Mouse (Mus musculus) heart, adult 18-20 months (tissue): ENCODE results near the gene Sgsm1. TPM values are rescaled to one million over a fixed set of nuclear protein-coding genes. Genes with fewer than 3 reads are reported as not detected.

Experiments
- DNase-seq, 2 experiments: peaks; one replicate each; pipeline ENCODE4 v3.0.0; 2021 to 2022; ENCODE audit warnings: mixed read lengths in 1 of 2
- total RNA-seq, 2 experiments: library from RNA; stranded (reverse); gene quantifications; 2 replicates each; pipeline ENCODE4 v1.2.3; 2021

Sgsm1 gene
- total RNA-seq, 2 experiments from 2014 or later, result 0.25 to 1.0 TPM

DNA sequence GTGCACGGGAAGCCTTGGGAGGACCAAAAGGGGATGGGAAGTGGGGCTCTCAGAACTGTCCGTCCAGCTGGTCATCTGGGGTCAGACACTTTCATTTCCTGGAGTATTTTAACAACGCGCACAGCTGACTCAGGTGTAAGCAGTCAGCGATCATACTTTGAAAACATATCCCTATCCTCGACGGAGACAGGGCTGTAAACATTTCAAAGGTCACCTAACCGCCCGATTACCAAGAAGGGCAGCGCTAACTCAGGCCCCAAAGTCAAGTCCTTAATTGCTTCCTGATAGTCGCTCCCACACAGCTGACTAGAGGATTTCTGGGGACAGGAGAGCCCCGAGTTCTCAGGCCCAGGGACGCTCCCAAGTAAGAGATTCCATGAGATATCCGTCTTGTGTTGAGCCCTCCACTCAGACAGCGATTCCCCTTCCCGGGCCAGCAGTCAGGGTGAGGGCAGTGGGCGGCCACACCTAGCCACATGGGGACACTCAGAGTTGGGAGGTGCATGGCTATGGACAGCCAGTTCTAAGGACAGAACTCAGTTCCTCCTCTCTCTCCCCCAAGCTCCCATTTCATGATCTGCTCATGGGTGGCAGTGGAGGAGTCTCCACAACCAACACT, 91.9 kb downstream of the Sgsm1 start:
- DNase-seq, result peak in 1 of 2 experiments; percentile 23

DNA sequence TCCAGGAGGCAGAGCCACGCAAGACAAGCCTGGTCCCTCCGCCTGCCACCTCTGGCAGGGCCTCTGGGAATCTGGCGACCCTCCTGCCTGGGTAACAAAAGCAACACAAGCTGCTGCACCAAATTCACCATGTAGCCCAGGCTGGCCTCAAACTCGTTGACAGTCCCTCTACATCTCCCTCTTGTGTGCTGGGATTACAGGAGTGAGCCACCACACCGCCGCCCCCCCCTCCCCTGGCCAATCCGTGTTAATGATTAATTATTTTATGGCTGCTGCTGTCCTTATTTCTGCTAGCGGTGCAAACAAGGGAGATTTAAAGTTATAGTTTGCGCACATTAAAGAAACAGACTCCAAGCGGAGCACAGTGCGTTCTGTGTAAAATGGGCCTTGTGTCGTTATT, 93.5 kb downstream of the Sgsm1 start:
- no peak for DNase-seq

DNA sequence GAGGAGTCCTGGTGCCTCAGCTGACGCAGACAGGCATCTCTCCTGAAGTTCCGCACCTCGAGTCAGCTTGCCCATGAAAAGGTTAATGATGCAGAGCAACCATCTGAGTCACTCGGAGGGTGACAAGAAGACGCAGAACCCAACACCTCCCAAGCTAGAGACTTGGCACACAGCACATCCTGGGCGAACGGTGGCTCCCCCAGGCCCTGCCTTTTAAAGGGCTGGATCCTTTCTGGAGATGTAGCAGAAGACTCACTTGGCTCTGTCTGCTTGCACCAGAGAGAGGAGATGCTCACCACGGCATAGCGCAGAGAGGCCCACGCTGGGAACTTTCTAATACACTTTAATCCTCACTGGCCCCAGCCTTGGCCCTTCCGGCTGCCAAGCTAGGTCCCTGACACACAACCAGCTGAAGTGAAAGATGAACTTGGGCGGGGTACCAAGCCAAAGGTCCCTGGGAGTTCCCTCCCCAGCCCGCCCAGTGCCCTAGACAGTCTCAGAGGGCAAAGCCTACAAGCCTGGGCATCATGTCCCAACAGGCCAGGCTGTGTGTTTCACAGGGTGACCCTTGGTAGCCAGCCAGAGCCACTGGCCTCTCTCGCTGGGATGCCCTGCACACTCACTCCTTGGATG, 94.1 kb downstream of the Sgsm1 start:
- no peak for DNase-seq

DNA sequence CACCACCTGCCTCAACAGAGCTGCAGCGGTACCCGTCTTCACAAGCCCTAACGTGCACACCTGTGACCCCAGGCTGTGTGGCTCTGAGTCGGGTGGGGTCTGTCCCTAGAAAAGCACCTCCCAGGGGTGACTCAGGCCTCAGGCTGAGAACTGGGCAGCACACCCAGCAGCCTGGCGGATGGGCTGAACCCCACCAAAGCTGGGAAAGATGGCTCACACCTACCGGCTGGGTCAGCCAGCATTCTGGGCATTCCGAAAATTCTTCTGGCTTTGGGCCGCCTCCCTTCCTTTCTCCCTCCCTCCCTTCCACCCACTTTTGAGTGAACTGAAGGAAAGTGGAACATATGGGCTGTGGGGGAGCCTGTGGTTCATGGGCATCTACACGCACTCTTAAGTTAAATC, 95.0 kb downstream of the Sgsm1 start:
- peak; percentile 34 to 62 for DNase-seq

GRCm38 (mm10) chr5:113214455-113214854, 96.1 kb downstream of the Sgsm1 start:
- peak; percentile 47 to 77 for DNase-seq

DNA sequence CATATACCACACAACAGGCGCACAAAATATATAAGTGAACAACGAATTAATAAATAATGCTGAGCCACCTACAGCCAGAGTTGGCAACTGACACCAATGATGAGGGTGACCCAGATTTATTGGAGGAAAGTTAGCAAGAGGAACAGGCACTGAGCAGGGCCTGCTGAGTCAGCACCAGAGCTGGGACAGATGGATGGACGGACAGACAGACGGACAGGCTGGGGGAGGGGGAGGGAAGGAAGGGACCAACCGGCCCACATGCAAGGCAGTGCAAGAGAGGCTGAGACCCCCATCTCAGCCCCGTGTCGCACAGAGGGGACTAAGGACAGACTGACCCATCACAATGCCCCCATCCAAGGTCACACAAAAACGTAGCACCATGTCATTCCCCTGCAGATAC, 96.5 kb downstream of the Sgsm1 start:
- DNase-seq, result peak in 1 of 2 experiments; percentile 25

- peak in 1 of 2 experiments; percentile 13 for DNase-seq
Observed at GRCm38 (mm10) chr5:113212156-113212835, 98.3 kb downstream of the Sgsm1 start.

GRCm38 (mm10) chr5:113210314-113210713, 100.3 kb downstream of the Sgsm1 start:
- peak; percentile 39 to 68 for DNase-seq

DNA sequence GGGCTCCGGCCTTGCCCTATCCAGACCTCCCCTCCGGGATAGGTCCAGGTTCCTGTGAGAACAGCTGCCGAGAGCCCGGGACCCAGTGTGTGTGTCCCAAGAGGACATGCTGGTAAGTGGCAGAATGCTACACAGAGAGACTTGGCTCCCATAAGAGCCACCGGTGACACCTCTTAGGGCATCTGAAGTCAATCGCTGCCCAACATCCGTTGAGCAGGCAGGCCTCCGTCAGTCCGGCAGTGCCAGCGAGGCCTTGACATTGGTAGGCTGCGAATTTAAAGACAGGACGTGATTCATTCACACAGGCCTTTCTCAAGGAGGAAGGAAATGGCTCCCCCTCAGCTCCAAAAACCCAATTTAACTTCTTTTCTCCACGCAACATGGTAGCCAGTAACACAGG, 100.7 kb downstream of the Sgsm1 start:
- DNase-seq, result peak in 1 of 2 experiments; percentile 57

DNA sequence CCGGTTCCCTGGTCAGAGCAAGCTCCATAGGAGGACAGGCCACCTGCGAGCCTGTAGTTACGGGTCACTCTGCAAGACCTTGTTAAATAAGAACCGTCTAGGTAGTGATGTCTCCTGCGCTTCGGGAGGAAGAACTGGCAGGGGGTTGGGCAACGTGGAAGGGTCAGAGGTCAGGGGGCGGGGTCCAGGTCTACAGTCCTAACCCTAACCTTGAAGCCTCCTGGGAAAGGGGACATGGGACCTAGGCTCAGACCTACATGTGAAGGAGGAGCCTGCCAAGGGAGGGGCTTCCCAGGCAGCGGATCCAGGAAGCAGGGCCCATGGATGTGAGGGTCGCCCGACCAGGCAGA, 101.2 kb downstream of the Sgsm1 start:
- DNase-seq, result no peak

GRCm38 (mm10) chr5:113208622-113209400, 101.8 kb downstream of the Sgsm1 start:
- peak; percentile 88 to 93 for DNase-seq

DNA sequence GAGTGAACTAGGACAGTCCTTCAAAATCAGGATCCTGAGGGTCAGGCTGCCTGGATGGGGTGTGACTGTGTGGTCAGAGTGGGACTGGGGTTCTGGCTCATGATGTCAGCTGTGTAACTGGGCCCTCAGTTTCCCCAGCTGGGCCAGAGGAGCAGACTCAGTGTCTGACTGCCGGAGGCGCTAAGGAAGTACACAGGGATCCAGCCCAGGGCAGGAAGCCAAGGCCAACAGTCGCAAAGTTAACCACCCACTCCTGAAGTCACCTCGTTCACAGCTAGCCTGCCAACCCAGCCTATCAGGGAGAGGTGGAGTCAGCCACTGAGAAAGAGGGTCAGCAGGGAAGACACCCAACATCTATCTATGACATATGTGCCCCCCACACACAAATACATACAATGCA, 102.5 kb downstream of the Sgsm1 start:
- peak; percentile 86 to 92 for DNase-seq

GRCm38 (mm10) chr5:113206670-113207352, 103.8 kb downstream of the Sgsm1 start:
- DNase-seq, result peak; percentile 45 to 51

- DNase-seq, result no peak
Observed at GRCm38 (mm10) chr5:113204193-113204592, 106.4 kb downstream of the Sgsm1 start.

GRCm38 (mm10) chr5:113199772-113200134, 110.8 kb downstream of the Sgsm1 start:
- DNase-seq, result no peak

- DNase-seq, result peak; percentile 64 to 79
Observed at GRCm38 (mm10) chr5:113199126-113199771, 111.3 kb downstream of the Sgsm1 start.

DNA sequence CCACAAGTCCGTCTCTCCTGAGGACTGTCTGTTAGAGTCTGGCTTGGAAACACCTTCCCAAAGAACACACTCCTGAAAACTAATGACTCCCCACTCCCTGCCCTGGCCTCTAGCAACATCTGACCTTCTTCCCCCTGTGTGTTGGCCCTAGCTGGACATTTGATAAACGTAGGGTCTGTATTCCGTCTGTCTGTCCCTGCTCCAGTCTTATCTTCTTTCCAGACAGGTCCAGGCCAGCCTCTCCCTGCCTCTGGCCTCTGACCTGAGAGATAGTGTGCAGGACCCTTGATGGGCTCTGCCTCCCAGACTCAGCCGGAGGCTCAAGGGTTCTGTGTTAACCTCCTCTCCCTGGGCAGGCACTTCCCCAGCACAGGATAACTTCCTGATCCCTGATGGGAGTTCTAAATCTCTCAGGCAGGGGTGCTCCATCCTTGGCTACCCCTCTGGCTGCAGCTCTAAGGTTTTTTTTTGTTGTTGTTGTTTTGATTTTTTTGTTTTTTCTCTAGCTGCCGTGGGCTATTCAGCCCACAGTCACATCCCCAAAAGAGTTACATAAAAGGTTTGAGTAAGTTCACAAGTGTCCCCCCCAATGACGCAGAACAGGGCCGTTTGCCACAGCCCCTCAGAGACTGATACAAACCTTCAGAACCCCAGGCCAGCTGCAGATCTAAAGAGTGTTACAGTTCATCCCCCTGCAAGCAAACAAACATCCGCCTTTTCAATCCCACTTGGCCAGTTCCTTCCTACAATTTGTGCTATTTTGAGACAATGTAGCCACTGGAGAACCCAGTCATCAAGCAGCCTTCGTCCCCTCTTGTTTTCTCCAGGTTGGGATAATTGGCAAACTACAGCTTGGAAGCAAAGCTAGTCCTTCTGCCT, 113.4 kb downstream of the Sgsm1 start:
- DNase-seq, result peak; percentile 59 to 71

DNA sequence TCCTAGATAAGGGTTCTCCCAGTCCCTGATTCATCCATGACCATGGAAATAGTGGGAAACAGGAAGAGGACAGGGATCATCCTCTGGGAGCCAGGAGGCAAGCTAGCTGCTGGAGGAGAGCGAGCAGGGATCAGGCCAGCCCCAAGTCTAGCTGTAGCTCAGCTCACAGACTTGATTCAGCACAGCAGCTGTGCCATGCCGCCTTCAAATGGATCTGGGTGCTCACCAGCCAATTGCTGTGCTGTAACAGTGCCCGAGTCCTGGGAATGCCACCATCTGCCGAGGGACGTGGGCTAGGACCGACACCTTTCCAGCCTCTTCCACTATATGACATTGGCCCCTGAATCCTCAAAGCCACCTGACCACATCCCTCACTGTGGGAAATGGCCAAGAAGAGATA, 114.7 kb downstream of the Sgsm1 start:
- DNase-seq, result no peak

DNA sequence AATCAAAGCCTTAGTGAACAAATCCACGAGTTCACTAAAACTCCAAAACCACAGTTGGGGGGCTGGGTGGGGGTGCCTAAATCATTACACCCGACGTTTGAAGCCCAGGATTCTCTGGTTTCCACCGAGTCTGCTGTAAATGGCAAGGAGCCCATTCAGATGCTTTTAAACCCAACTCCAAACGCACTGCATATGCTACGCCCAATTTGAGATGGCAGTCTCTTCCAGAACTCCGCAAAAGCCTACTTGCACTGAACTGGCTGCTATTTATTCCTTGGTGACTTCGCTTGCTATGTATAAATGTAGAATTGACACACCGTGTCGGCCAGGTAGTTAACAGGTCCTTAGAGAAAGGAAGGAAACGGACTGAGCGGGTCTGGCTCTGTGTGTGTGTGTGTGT, 115.1 kb downstream of the Sgsm1 start:
- DNase-seq, result no peak

- no peak for DNase-seq
Observed at GRCm38 (mm10) chr5:113193762-113194161, 116.8 kb downstream of the Sgsm1 start.
